ENCODE assay signal across 8 mouse cellular contexts in genomic region chr6:121299954-121300353, GRCm38 (mm10). TPM values are rescaled to one million over a fixed set of nuclear protein-coding genes. Genes with fewer than 3 reads are reported as not detected.
DNase-seq lines count a peak whose midpoint lies in the region; ATAC-seq and TF ChIP-seq lines count a peak whose summit lies in the region.

Gene Slc6a13, plus strand, starts transcription at chr6:121300227.

- peak within 1 kb of the TSS; percentile 33 for H3K4me2 ChIP-seq in intestine, embryonic 14.5 days (ENCODE audit: low read length)
- no peak within 1 kb of the TSS for H3K4me2 ChIP-seq in intestine, postnatal 0 days (replicated peaks; ENCODE audit: low read depth)

- no peaks in the 10 kb centered on the region for H3K36me3 ChIP-seq in intestine, embryonic 14.5 days (ENCODE audit: control insufficient read depth, insufficient read depth, low read length)
- no peaks in the 10 kb centered on the region for H3K36me3 ChIP-seq in intestine, postnatal 0 days (ENCODE audit: control insufficient read depth, insufficient read depth)

- no peaks in the 10 kb centered on the region for H3K27me3 ChIP-seq in intestine, embryonic 14.5 days (replicated peaks; ENCODE audit: control insufficient read depth, insufficient read depth, low read length)
- no peaks in the 10 kb centered on the region for H3K27me3 ChIP-seq in intestine, postnatal 0 days (replicated peaks; ENCODE audit: control insufficient read depth, insufficient read depth, low read length)

- DNase-seq in intestine, embryonic 14.5 days (ENCODE audit: low spot score): peak; percentile 55
- peak; percentile 82 for DNase-seq in embryo, embryonic 9.5 days (ENCODE audit: extremely low spot score)
- DNase-seq in heart, postnatal 4 days: peak; percentile 75
- DNase-seq in left cerebral cortex, postnatal 36 days (ENCODE audit: low spot score in 2 of 2): no peak
- DNase-seq in neural tube, embryonic 10.5 days (ENCODE audit: extremely low spot score, low spot score): peak; percentile 67
- no peak for DNase-seq in spleen, postnatal 4 days (ENCODE audit: low spot score in 2 of 2)
- DNase-seq in right cerebral cortex, postnatal 14 days: no peak

- TF ChIP-seq CTCF in intestine, postnatal 0 days (IDR thresholded peaks at IDR 0.05; ENCODE audit: low read depth): no peak

- no peak; the same call in 1 of the 2 replicates for ATAC-seq in intestine, embryonic 14.5 days (replicated peaks; ENCODE audit: low FRiP score, low TSS enrichment, low read depth)
- no peak for ATAC-seq in intestine, postnatal 0 days

- H3K9ac ChIP-seq in intestine, embryonic 14.5 days (ENCODE audit: low read length): no peak within 1 kb of the TSS
- H3K9ac ChIP-seq in intestine, postnatal 0 days (ENCODE audit: low read depth, low read length): no peak within 1 kb of the TSS

- 3% methylated on average over 11 of the region's 11 CpGs for WGBS in intestine, embryonic 14.5 days
- WGBS in intestine, postnatal 0 days: 8% methylated on average over 10 of the region's 11 CpGs

- no peaks in the 10 kb centered on the region for H3K9me3 ChIP-seq in intestine, embryonic 14.5 days (ENCODE audit: control insufficient read depth, low read length)
- H3K9me3 ChIP-seq in intestine, postnatal 0 days (ENCODE audit: control insufficient read depth): no peaks in the 10 kb centered on the region

- H3K4me3 ChIP-seq in intestine, embryonic 14.5 days (ENCODE audit: low read depth, low read length): no peak within 1 kb of the TSS
- H3K4me3 ChIP-seq in intestine, postnatal 0 days (ENCODE audit: low read depth, low read length): no peak within 1 kb of the TSS

- H3K4me1 ChIP-seq in intestine, embryonic 14.5 days (replicated peaks; ENCODE audit: control insufficient read depth, insufficient read depth, low read length): peaks cover 9% of the 10 kb centered on the region; the same call in 1 of the 2 replicates
- H3K4me1 ChIP-seq in intestine, postnatal 0 days (replicated peaks; ENCODE audit: control insufficient read depth, insufficient read depth, low read length): no peaks in the 10 kb centered on the region

- no peak within 1 kb of the TSS for H3K27ac ChIP-seq in intestine, embryonic 14.5 days (ENCODE audit: low read depth)
- no peak within 1 kb of the TSS for H3K27ac ChIP-seq in intestine, postnatal 0 days (ENCODE audit: low read depth, low read length)

- intact Hi-C loops in left cerebral cortex, postnatal 36 days (cut with DNase I): no loop called here

RNA-seq across cellular contexts. Expression of gene Slc6a13, which starts in this region (rescaled TPM):
- polyA plus RNA-seq in intestine, embryonic 14.5 days (2014; fragmentation: Nextera tagmentation; extraction: Ambion mirVana): 0.78 and 0.99 TPM in 2 replicates
- 0.21 and 0.40 TPM in 2 replicates for polyA plus RNA-seq in intestine, postnatal 0 days (2015; fragmentation: Nextera tagmentation; extraction: Ambion mirVana)
- total RNA-seq in heart, postnatal 4 days (2021): 1 to 10 TPM; 3.7 to 4.7 TPM
- total RNA-seq in left cerebral cortex, postnatal 36 days (2021): 10 to 100 TPM; 12.4 to 18.9 TPM

Comparison
In these comparisons a context has a peak if more than half of its experiments do, and no peak if none do; other contexts are left out.
1. Peak in DNase-seq and H3K4me2 ChIP-seq in intestine, embryonic 14.5 days; RNA of the gene not detected or under 1 TPM.
2. DNase-seq: peak in embryo, embryonic 9.5 days (single experiment), heart, postnatal 4 days (single experiment) and neural tube, embryonic 10.5 days (single experiment); none in left cerebral cortex, postnatal 36 days (0 of 2), spleen, postnatal 4 days (0 of 2) and right cerebral cortex, postnatal 14 days (single experiment).